Mouse (Mus musculus) cerebellum, adult 11 months (tissue): Measurements from ENCODE around the gene Papss2.

ENCODE experiments used
- DNase-seq: peaks from one replicate; pipeline ENCODE4 v3.0.0; 2022

Gene Papss2

GRCm38 (mm10) chr19:32601033-32601770, 5.6 kb downstream of the Papss2 start:
- DNase-seq = no peak

- no peak for DNase-seq
These were observed 7.9 kb downstream of the Papss2 start for GRCm38 (mm10) chr19:32603466-32603865.

GRCm38 (mm10) chr19:32604127-32604526, 8.5 kb downstream of the Papss2 start:
- DNase-seq = no peak

- DNase-seq = no peak
These were observed 9.1 kb downstream of the Papss2 start for GRCm38 (mm10) chr19:32604563-32605252.

GRCm38 (mm10) chr19:32606227-32606827, 10.7 kb downstream of the Papss2 start:
- no peak for DNase-seq

GRCm38 (mm10) chr19:32607036-32607435, 11.4 kb downstream of the Papss2 start:
- no peak for DNase-seq

GRCm38 (mm10) chr19:32611386-32612092, 15.9 kb downstream of the Papss2 start:
- no peak for DNase-seq

GRCm38 (mm10) chr19:32614046-32614771, 18.6 kb downstream of the Papss2 start:
- DNase-seq = no peak

- no peak for DNase-seq
These were observed 19.1 kb downstream of the Papss2 start for GRCm38 (mm10) chr19:32614772-32615099.

GRCm38 (mm10) chr19:32616646-32617045, 21.1 kb downstream of the Papss2 start:
- no peak for DNase-seq

GRCm38 (mm10) chr19:32619739-32620138, 24.1 kb downstream of the Papss2 start:
- DNase-seq = no peak

GRCm38 (mm10) chr19:32620859-32621445, 25.4 kb downstream of the Papss2 start:
- DNase-seq = no peak

GRCm38 (mm10) chr19:32622142-32622541, 26.6 kb downstream of the Papss2 start:
- DNase-seq = no peak

GRCm38 (mm10) chr19:32626768-32627331, 31.3 kb downstream of the Papss2 start:
- no peak for DNase-seq

- no peak for DNase-seq
These were observed 32.0 kb downstream of the Papss2 start for GRCm38 (mm10) chr19:32627631-32628030.

- no peak for DNase-seq
These were observed 33.1 kb downstream of the Papss2 start for GRCm38 (mm10) chr19:32628572-32629132.

- DNase-seq = no peak
These were observed 39.3 kb downstream of the Papss2 start for GRCm38 (mm10) chr19:32634916-32635315.

GRCm38 (mm10) chr19:32637357-32638275, 42.0 kb downstream of the Papss2 start:
- DNase-seq = no peak

- DNase-seq = no peak
These were observed 42.8 kb downstream of the Papss2 start for GRCm38 (mm10) chr19:32638276-32638903.

GRCm38 (mm10) chr19:32641535-32641934, 45.9 kb downstream of the Papss2 start:
- DNase-seq = no peak
